Mouse (Mus musculus): ENCODE data around the gene Morc2a. TPM values are rescaled to one million over a fixed set of nuclear protein-coding genes. Genes with fewer than 3 reads are reported as not detected.

The Morc2a gene
- polyA plus RNA-seq, 1 experiment = 0.22 TPM

GRCm38 (mm10) chr11:3647688-3648087 lies 1.3 kb upstream of the Morc2a start:
- H3K4me1 ChIP-seq (ENCODE audit: control insufficient read depth) = peaks cover 32% of the 10 kb centered on the region
- H3K4me3 ChIP-seq (replicated peaks) = peak overlapping the region; percentile 72
- TF ChIP-seq GATA1 (IDR thresholded peaks at IDR 0.05; ENCODE audit: low read length) = no peak
- no peak for TF ChIP-seq TAL1 (IDR thresholded peaks at IDR 0.05; ENCODE audit: low read length)
- H3K27me3 ChIP-seq (ENCODE audit: control insufficient read depth) = no peaks in the 10 kb centered on the region
- H3K9me3 ChIP-seq (ENCODE audit: control insufficient read depth, low read length) = peaks cover 16% of the 10 kb centered on the region
- H3K36me3 ChIP-seq (ENCODE audit: control insufficient read depth) = peaks cover 55% of the 10 kb centered on the region

- peaks cover 14% of the 10 kb centered on the region for H3K9me3 ChIP-seq (ENCODE audit: control insufficient read depth, low read length)
- peak overlapping the region; percentile 72 for H3K4me3 ChIP-seq (replicated peaks)
- H3K36me3 ChIP-seq (ENCODE audit: control insufficient read depth) = peaks cover 48% of the 10 kb centered on the region
- H3K4me1 ChIP-seq (ENCODE audit: control insufficient read depth) = peaks cover 32% of the 10 kb centered on the region
- no peaks in the 10 kb centered on the region for H3K27me3 ChIP-seq (ENCODE audit: control insufficient read depth)
- TF ChIP-seq GATA1 (IDR thresholded peaks at IDR 0.05; ENCODE audit: low read length) (no peak), TAL1 (IDR thresholded peaks at IDR 0.05; ENCODE audit: low read length) (no peak)
Observed at GRCm38 (mm10) chr11:3648305-3648963, 557 bp upstream of the Morc2a start.

GRCm38 (mm10) chr11:3650141-3650540 lies 1.1 kb downstream of the Morc2a start:
- H3K9me3 ChIP-seq (ENCODE audit: control insufficient read depth, low read length) = peaks cover 7% of the 10 kb centered on the region
- no peak for TF ChIP-seq GATA1 (IDR thresholded peaks at IDR 0.05; ENCODE audit: low read length)
- no peak for TF ChIP-seq TAL1 (IDR thresholded peaks at IDR 0.05; ENCODE audit: low read length)
- peak overlapping the region; percentile 72 for H3K4me3 ChIP-seq (replicated peaks)
- peaks cover 32% of the 10 kb centered on the region for H3K4me1 ChIP-seq (ENCODE audit: control insufficient read depth)
- no peaks in the 10 kb centered on the region for H3K27me3 ChIP-seq (ENCODE audit: control insufficient read depth)
- H3K36me3 ChIP-seq (ENCODE audit: control insufficient read depth) = peaks cover 34% of the 10 kb centered on the region

GRCm38 (mm10) chr11:3661964-3662363 lies 13.0 kb downstream of the Morc2a start:
- H3K27me3 ChIP-seq (ENCODE audit: control insufficient read depth) = no peaks in the 10 kb centered on the region
- no peaks in the 10 kb centered on the region for H3K4me1 ChIP-seq (ENCODE audit: control insufficient read depth)
- H3K36me3 ChIP-seq (ENCODE audit: control insufficient read depth) = peaks cover 49% of the 10 kb centered on the region
- H3K4me3 ChIP-seq (replicated peaks) = no peak overlapping the region
- TF ChIP-seq GATA1 (IDR thresholded peaks at IDR 0.05; ENCODE audit: low read length) = no peak
- no peak for TF ChIP-seq TAL1 (IDR thresholded peaks at IDR 0.05; ENCODE audit: low read length)
- H3K9me3 ChIP-seq (ENCODE audit: control insufficient read depth, low read length) = no peaks in the 10 kb centered on the region

GRCm38 (mm10) chr11:3667506-3667905 lies 18.5 kb downstream of the Morc2a start:
- Histone ChIP-seq H3K9me3 (ENCODE audit: control insufficient read depth, low read length) (no peaks in the 10 kb centered on the region), H3K4me3 (replicated peaks) (no peak overlapping the region), H3K27me3 (ENCODE audit: control insufficient read depth) (no peaks in the 10 kb centered on the region), H3K4me1 (ENCODE audit: control insufficient read depth) (no peaks in the 10 kb centered on the region), H3K36me3 (ENCODE audit: control insufficient read depth) (peaks cover 64% of the 10 kb centered on the region)
- TF ChIP-seq TAL1 (IDR thresholded peaks at IDR 0.05; ENCODE audit: low read length) (no peak), GATA1 (IDR thresholded peaks at IDR 0.05; ENCODE audit: low read length) (no peak)

GRCm38 (mm10) chr11:3668768-3669167 lies 19.8 kb downstream of the Morc2a start:
- Histone ChIP-seq H3K9me3 (ENCODE audit: control insufficient read depth, low read length) (no peaks in the 10 kb centered on the region), H3K27me3 (ENCODE audit: control insufficient read depth) (no peaks in the 10 kb centered on the region), H3K4me1 (ENCODE audit: control insufficient read depth) (no peaks in the 10 kb centered on the region), H3K4me3 (replicated peaks) (no peak overlapping the region), H3K36me3 (ENCODE audit: control insufficient read depth) (peaks cover 68% of the 10 kb centered on the region)
- TF ChIP-seq GATA1 (IDR thresholded peaks at IDR 0.05; ENCODE audit: low read length) = no peak

GRCm38 (mm10) chr11:3669849-3670248 lies 20.9 kb downstream of the Morc2a start:
- H3K4me3 ChIP-seq (replicated peaks) = no peak overlapping the region
- H3K36me3 ChIP-seq (ENCODE audit: control insufficient read depth) = peaks cover 70% of the 10 kb centered on the region
- H3K9me3 ChIP-seq (ENCODE audit: control insufficient read depth, low read length) = no peaks in the 10 kb centered on the region
- TF ChIP-seq GATA1 (IDR thresholded peaks at IDR 0.05; ENCODE audit: low read length) (no peak), TAL1 (IDR thresholded peaks at IDR 0.05; ENCODE audit: low read length) (no peak)
- no peaks in the 10 kb centered on the region for H3K27me3 ChIP-seq (ENCODE audit: control insufficient read depth)
- H3K4me1 ChIP-seq (ENCODE audit: control insufficient read depth) = no peaks in the 10 kb centered on the region

- TF ChIP-seq GATA1 (IDR thresholded peaks at IDR 0.05; ENCODE audit: low read length) = no peak
- peaks cover 78% of the 10 kb centered on the region for H3K36me3 ChIP-seq (ENCODE audit: control insufficient read depth)
Observed at GRCm38 (mm10) chr11:3671000-3671628, 22.1 kb downstream of the Morc2a start.

GRCm38 (mm10) chr11:3674545-3674944 lies 25.6 kb downstream of the Morc2a start:
- Histone ChIP-seq H3K36me3 (ENCODE audit: control insufficient read depth) (peaks cover 93% of the 10 kb centered on the region), H3K9me3 (ENCODE audit: control insufficient read depth, low read length) (no peaks in the 10 kb centered on the region), H3K4me1 (ENCODE audit: control insufficient read depth) (no peaks in the 10 kb centered on the region), H3K27me3 (ENCODE audit: control insufficient read depth) (no peaks in the 10 kb centered on the region), H3K4me3 (replicated peaks) (no peak overlapping the region)
- TF ChIP-seq TAL1 (IDR thresholded peaks at IDR 0.05; ENCODE audit: low read length) (no peak), GATA1 (IDR thresholded peaks at IDR 0.05; ENCODE audit: low read length) (no peak)

More at GRCm38 (mm10) chr11:3671000-3671628, 22.1 kb downstream of the Morc2a start:
- no peak overlapping the region for H3K4me3 ChIP-seq (replicated peaks)
- no peaks in the 10 kb centered on the region for H3K4me1 ChIP-seq (ENCODE audit: control insufficient read depth)
- no peaks in the 10 kb centered on the region for H3K27me3 ChIP-seq (ENCODE audit: control insufficient read depth)
- no peaks in the 10 kb centered on the region for H3K9me3 ChIP-seq (ENCODE audit: control insufficient read depth, low read length)

All from erythroblast, embryonic 14.5 days (primary cell).